Mouse (Mus musculus) small intestine, adult 10 weeks (tissue): ENCODE measurements around the gene Dnajc21. TPM values are rescaled to one million over a fixed set of nuclear protein-coding genes. Genes with fewer than 3 reads are reported as not detected.

ENCODE experiments used
- polyA plus RNA-seq: library from polyadenylated mRNA; stranded (reverse); fragments of 350-450 nt; fragmentation: Illumina TruSeq; extraction: RNeasy Lipid Tissue Mini Kit (QIAGEN cat#74804); gene quantifications from one replicate; pipeline ENCODE4 v1.2.3, GENCODE M21; 2014; ENCODE audit warnings: low replicate concordance

Dnajc21 gene
- 77.9 TPM for polyA plus RNA-seq

GRCm38 (mm10) chr15:10470151-10470831 is at the start of gene Dnajc21:
Dnajc21 (minus strand) TSS chr15:10470516.

GRCm38 (mm10) chr15:10485484-10486364 is 15.4 kb upstream of the Dnajc21 start, which contains the start of the genes Brix1 and Rad1:
Brix1 (minus strand) TSS chr15:10485947.
Rad1 (plus strand) TSS chr15:10486018.

Other genes starting within 250 kb of the Dnajc21 start
- gene Gm21973, start 145.1 kb downstream of the Dnajc21 start, polyA plus RNA-seq = not detected
- 1.9 TPM for gene Agxt2, start 112.0 kb downstream of the Dnajc21 start, polyA plus RNA-seq
- gene Brix1, start 15.4 kb upstream of the Dnajc21 start, polyA plus RNA-seq = 127 TPM
- 11.2 TPM for gene Rad1, start 15.5 kb upstream of the Dnajc21 start, polyA plus RNA-seq
- gene Ttc23l, start 88.2 kb upstream of the Dnajc21 start, polyA plus RNA-seq = not detected
- gene Rai14, start 244.1 kb upstream of the Dnajc21 start, polyA plus RNA-seq = 12.9 TPM